Comparison of ENCODE assay signal across 20 mouse cellular contexts in the genomic region with DNA sequence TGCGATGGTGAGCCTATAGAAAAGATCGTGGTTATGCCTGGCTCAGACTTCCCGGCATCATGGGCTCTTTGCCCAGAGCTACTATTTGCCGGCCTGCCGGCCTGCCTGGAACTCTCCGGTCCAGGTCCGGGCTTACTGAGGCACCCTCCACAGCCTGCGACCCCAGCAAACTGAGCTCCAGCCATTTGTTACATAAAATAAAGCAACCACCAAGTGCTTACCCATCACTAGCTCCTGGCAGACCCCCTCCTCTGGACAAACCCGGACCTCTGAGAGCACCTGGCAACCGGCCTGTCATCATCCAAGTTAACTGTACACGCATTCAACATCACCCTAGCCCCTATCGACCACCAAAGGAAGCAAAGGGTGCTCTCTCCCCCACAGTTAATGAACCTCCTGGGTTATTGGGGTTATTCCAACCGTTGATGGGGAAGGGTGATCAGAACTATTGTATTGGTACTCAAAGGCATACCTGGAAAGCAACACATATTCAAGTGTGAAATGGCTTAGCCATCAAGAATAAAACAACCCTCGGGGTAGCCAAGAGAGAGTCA. TPM values are rescaled to one million over a fixed set of nuclear protein-coding genes. Genes with fewer than 3 reads are reported as not detected.
DNase-seq lines count a peak whose midpoint lies in the region; ATAC-seq lines count a peak whose summit lies in the region.
"Had no signal": no experiment of that assay in that cellular context is flagged by ENCODE, and none has a peak within 500 bp of the region (broad histone marks: within the 10 kb centered on the region; RNA-seq: fewer than 3 reads in every experiment).

No protein-coding gene starts in this region.

- 1% methylated on average over 14 of the region's 14 CpGs for WGBS in neural tube, embryonic 11.5 days
- 3% methylated on average over 14 of the region's 14 CpGs for WGBS in limb, embryonic 11.5 days

- no peak for ATAC-seq in neural tube, embryonic 11.5 days (ENCODE audit: insufficient read depth, low FRiP score, low TSS enrichment)
- no peak for ATAC-seq in limb, embryonic 11.5 days (ENCODE audit: insufficient number of reproducible peaks, low FRiP score, low TSS enrichment, low read depth)
- ATAC-seq: forebrain, embryonic 14.5 days had no signal

- peaks cover 95% of the 10 kb centered on the region for H3K27me3 ChIP-seq in neural tube, embryonic 11.5 days (ENCODE audit: control insufficient read depth, insufficient read depth, low read length)
- H3K27me3 ChIP-seq in limb, embryonic 11.5 days (ENCODE audit: control insufficient read depth, insufficient read depth, low read length), result peaks cover 85% of the 10 kb centered on the region

- H3K9me3 ChIP-seq in neural tube, embryonic 11.5 days (ENCODE audit: control insufficient read depth, low read length), result no peaks in the 10 kb centered on the region
- H3K9me3 ChIP-seq in limb, embryonic 11.5 days (ENCODE audit: control insufficient read depth, low read length), result no peaks in the 10 kb centered on the region
- H3K9me3 ChIP-seq: embryonic facial prominence, embryonic 12.5 days; liver, embryonic 15.5 days had no signal

- peak; percentile 39 for DNase-seq in embryo, embryonic 10.5 days (ENCODE audit: low spot score)
- DNase-seq in embryo, embryonic 10 days (ENCODE audit: low spot score), result no peak
- DNase-seq in neural tube, embryonic 11.5 days (ENCODE audit: low spot score), result peak; percentile 28
- no peak for DNase-seq in neural tube, embryonic 10.5 days (ENCODE audit: extremely low spot score, low spot score)
- DNase-seq in limb, embryonic 11.5 days (ENCODE audit: low spot score), result peak; percentile 52
- DNase-seq in left cerebral cortex, adult 11 months (ENCODE audit: low spot score), result no peak
- no peak for DNase-seq in left cerebral cortex, adult 18-20 months (ENCODE audit: low spot score in 2 of 2)
- DNase-seq in left cerebral cortex, postnatal 36 days (ENCODE audit: low spot score in 2 of 2), result no peak
- DNase-seq: cerebellum, adult 18-20 months; gastrocnemius, adult 2 months; heart, adult 2 months; kidney, adult 8-10 months; thymus, postnatal 14 days had no signal

- no peaks in the 10 kb centered on the region for H3K36me3 ChIP-seq in neural tube, embryonic 11.5 days (ENCODE audit: control insufficient read depth, insufficient read depth, low read length)
- no peaks in the 10 kb centered on the region for H3K36me3 ChIP-seq in limb, embryonic 11.5 days (ENCODE audit: control insufficient read depth, insufficient read depth, low read length)
- H3K36me3 ChIP-seq: embryonic facial prominence, embryonic 12.5 days; limb, embryonic 12.5 days; liver, embryonic 15.5 days had no signal

- peaks cover 3% of the 10 kb centered on the region; the same call in 1 of the 2 replicates for H3K4me1 ChIP-seq in neural tube, embryonic 11.5 days (ENCODE audit: control insufficient read depth, insufficient read depth, low read length)
- peaks cover 15% of the 10 kb centered on the region for H3K4me1 ChIP-seq in limb, embryonic 11.5 days (ENCODE audit: control insufficient read depth, insufficient read depth, low read length)

- intact Hi-C loops in left cerebral cortex, postnatal 36 days (cut with DNase I), result loop anchor here (10.0 kb wide), 3 partner anchors 120 to 1210 kb away; no protein-coding TSS in a partner anchor

- H3K4me2 ChIP-seq in neural tube, embryonic 11.5 days (ENCODE audit: low read depth), result no peak overlapping the region
- H3K4me2 ChIP-seq in limb, embryonic 11.5 days (ENCODE audit: low read depth, severe bottlenecking), result no peak overlapping the region
- H3K4me2 ChIP-seq: limb, embryonic 12.5 days; liver, embryonic 15.5 days had no signal

- no peak overlapping the region for H3K9ac ChIP-seq in neural tube, embryonic 11.5 days (ENCODE audit: low read length)
- no peak overlapping the region for H3K9ac ChIP-seq in limb, embryonic 11.5 days (ENCODE audit: low read length)
- H3K9ac ChIP-seq: embryonic facial prominence, embryonic 12.5 days; limb, embryonic 12.5 days; liver, embryonic 15.5 days had no signal

- no peak overlapping the region for H3K27ac ChIP-seq in neural tube, embryonic 11.5 days (ENCODE audit: low read depth, low read length)
- no peak overlapping the region for H3K27ac ChIP-seq in limb, embryonic 11.5 days (replicated peaks; ENCODE audit: low read depth, low read length)
- H3K27ac ChIP-seq: embryonic facial prominence, embryonic 12.5 days; gastrocnemius, adult 2 months; heart, adult 2 months; limb, embryonic 12.5 days; liver, embryonic 15.5 days had no signal

- H3K4me3 ChIP-seq in neural tube, embryonic 11.5 days (ENCODE audit: low read depth, low read length), result no peak overlapping the region
- no peak overlapping the region for H3K4me3 ChIP-seq in limb, embryonic 11.5 days (ENCODE audit: low read depth, low read length)
- H3K4me3 ChIP-seq: gastrocnemius, adult 2 months; heart, adult 2 months; limb, embryonic 12.5 days; liver, embryonic 15.5 days had no signal

RNA-seq across cellular contexts. Expression of gene 9230102O04Rik, which starts 4.0 kb away (rescaled TPM):
- polyA plus RNA-seq in neural tube, embryonic 11.5 days (2014; fragmentation: Nextera tagmentation; extraction: Ambion mirVana), result not detected in 2 replicates
- polyA plus RNA-seq in limb, embryonic 11.5 days (2014; fragmentation: Nextera tagmentation; extraction: Ambion mirVana), result 0.61 TPM in 1 of 2 replicates, not detected in the other
- not detected for total RNA-seq in left cerebral cortex, adult 18-20 months (2021)
- total RNA-seq in left cerebral cortex, postnatal 36 days (2021), result not detected
- total RNA-seq: adrenal gland, adult 18-20 months; gastrocnemius, adult 2 months; heart, adult 2 months; layer of hippocampus, postnatal 10 days had no signal
- polyA plus RNA-seq: heart, adult 2 months; heart, postnatal 0 days; limb, embryonic 12.5 days; liver, embryonic 15.5 days had no signal

RNA-seq across cellular contexts. Expression of gene 4930412O13Rik, which starts 4.2 kb away (rescaled TPM):
- 0.41 TPM in 1 of 2 replicates, not detected in the other for polyA plus RNA-seq in neural tube, embryonic 11.5 days (2014; fragmentation: Nextera tagmentation; extraction: Ambion mirVana)
- 0.15 TPM in 1 of 2 replicates, not detected in the other for polyA plus RNA-seq in limb, embryonic 11.5 days (2014; fragmentation: Nextera tagmentation; extraction: Ambion mirVana)
- not detected for total RNA-seq in left cerebral cortex, adult 18-20 months (2021)
- total RNA-seq in left cerebral cortex, postnatal 36 days (2021), result not detected
- total RNA-seq: gastrocnemius, adult 2 months; heart, adult 2 months; layer of hippocampus, postnatal 10 days had no signal
- polyA plus RNA-seq: forebrain, embryonic 14.5 days; heart, adult 2 months; heart, postnatal 0 days; limb, embryonic 12.5 days had no signal

RNA-seq across cellular contexts. Expression of gene Gata3, which starts 4.5 kb away (rescaled TPM):
- 8.6 and 9.1 TPM in 2 replicates for polyA plus RNA-seq in neural tube, embryonic 11.5 days (2014; fragmentation: Nextera tagmentation; extraction: Ambion mirVana)
- polyA plus RNA-seq in limb, embryonic 11.5 days (2014; fragmentation: Nextera tagmentation; extraction: Ambion mirVana), result 3.9 and 4.4 TPM in 2 replicates
- total RNA-seq in left cerebral cortex, adult 18-20 months (2021), result not detected
- not detected for total RNA-seq in left cerebral cortex, postnatal 36 days (2021)

Comparison
In these comparisons a context has a peak if more than half of its experiments do, and no peak if none do; other contexts are left out.
1. DNase-seq: peak in embryo, embryonic 10.5 days (single experiment), neural tube, embryonic 11.5 days (single experiment) and limb, embryonic 11.5 days (single experiment); none in embryo, embryonic 10 days (single experiment), neural tube, embryonic 10.5 days (single experiment), left cerebral cortex, adult 11 months (single experiment), left cerebral cortex, adult 18-20 months (0 of 2) and left cerebral cortex, postnatal 36 days (0 of 2).